Mouse (Mus musculus): Measurements from ENCODE around the gene Rhox4a2.
"Not testable (repeated sequence)": the region's sequence is repeated elsewhere in the genome, so short reads cannot be mapped to it uniquely, and the experiment has no call there.

Gene Rhox4a2

DNA sequence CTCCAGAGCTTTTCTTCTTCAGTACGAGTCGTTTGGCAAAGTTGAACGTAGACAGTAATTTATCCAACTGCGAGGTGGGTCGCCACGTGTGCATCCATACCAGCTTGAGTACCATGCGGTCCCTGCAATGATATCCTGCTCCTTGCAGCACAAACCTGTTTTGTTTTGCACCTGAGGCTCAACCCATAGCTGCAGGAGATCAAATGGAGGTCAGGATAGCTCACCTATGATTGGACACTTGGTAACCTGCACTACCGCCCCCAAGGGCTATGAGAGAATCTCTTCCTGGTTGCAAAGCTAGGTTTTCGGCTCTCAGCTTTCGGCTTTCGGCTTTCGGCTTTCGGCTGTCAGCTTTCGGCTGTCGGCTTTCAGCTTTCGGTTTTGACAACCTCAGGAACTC lies at the start of gene Rhox4a2:
Gene Rhox4a2, plus strand, starts transcription at position 301 of the 400 bp plus-strand sequence.
- DNase-seq: not testable (repeated sequence)

DNA sequence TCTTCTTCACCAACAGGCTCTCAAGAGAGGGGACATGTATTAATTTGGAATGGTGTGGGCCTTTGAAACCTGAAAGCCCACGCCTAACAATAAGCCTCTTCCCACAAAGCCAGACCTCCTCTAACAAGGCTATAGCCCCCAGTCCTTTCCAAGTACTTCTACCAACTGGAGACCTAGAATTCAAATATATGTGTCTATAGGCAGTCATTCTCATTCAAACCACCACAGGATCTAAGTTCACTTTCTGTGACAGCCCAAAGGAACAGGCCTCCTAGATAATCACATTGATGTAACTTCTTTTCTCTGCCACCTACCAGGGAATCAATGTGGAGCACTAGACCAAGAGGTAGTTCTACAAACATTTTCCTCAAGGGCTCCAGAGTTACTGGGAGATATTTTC lies 10.9 kb upstream of the Rhox4a2 start, which contains the start of gene Rhox3a2:
Gene Rhox3a2, plus strand, starts transcription at position 301 of the 400 bp plus-strand sequence.
- not testable (repeated sequence) for DNase-seq

DNA sequence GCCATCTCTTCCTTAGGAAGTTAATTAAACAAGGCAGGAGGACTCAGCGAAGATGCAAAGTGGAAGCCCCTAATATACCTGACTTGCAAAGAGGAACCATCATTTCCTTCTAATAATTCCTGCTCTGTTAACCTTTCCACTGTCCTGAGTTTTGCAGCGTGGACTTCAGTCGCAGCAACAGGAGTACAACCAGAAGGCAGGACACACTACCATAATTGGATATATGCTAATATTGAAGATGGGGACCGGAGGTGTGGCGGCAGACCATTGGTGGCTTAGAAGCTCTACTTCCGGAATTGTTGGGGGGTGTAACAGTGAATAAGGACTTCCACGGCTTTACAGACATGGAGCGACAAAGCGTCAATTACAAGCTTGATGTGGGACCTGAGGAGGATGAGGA lies 21.1 kb downstream of the Rhox4a2 start, which contains the start of gene Rhox2b:
Gene Rhox2b, plus strand, starts transcription at position 301 of the 400 bp plus-strand sequence.
- not testable (repeated sequence) for DNase-seq

DNA sequence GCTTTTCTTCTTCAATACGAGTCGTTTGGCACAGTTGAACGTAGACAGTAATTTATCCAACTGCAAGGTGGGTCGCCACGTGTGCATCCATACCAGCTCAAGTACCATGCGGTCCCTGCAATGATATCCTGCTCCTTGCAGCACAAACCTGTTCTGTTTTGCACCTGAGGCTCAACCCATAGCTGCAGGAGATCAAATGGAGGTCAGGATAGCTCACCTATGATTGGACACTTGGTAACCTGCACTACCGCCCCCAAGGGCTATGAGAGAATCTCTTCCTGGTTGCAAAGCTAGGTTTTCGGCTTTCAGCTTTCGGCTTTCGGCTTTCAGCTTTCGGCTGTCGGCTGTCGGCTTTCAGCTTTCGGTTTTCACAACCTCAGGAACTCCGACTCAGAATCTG lies 41.5 kb downstream of the Rhox4a2 start, which contains the start of gene Rhox4b:
Gene Rhox4b, plus strand, starts transcription at position 301 of the 400 bp plus-strand sequence.
- not testable (repeated sequence) for DNase-seq
